Mouse (Mus musculus) bone marrow, adult 2 months (tissue): ENCODE data around the gene Lipe.

Experiments used
- CTCF ChIP-seq: fragments of 200-500 bp; IDR thresholded peaks from 2 replicates; pipeline ENCODE4 v1.5.1; 2011; ENCODE audit warnings: low read length, control low read depth; ENCODE audit not compliant: control insufficient read depth, insufficient read depth
- POLR2A ChIP-seq: fragments of 200-500 bp; IDR thresholded peaks from 2 replicates; pipeline ENCODE4 v1.6.1; 2011; ENCODE audit warnings: low read depth, mild to moderate bottlenecking, control low read depth, low read length, borderline replicate concordance; ENCODE audit not compliant: control insufficient read depth

GRCm38 (mm10) chr7:25422286-25422841 lies 23.9 kb upstream of the Lipe start:
- TF ChIP-seq POLR2A (no peak), CTCF (no peak)
